Mouse (Mus musculus) embryonic facial prominence, embryonic 14.5 days (tissue): ENCODE results near the gene Ushbp1. TPM values are rescaled to one million over a fixed set of nuclear protein-coding genes. Genes with fewer than 3 reads are reported as not detected.

Experiments
- ATAC-seq: fragments of 200-750 bp; cut with Nextera tagmentation; 2 replicates; pipeline ENCODE4 v1.8.0; 2017; ENCODE audit warnings: low read depth, moderate number of reproducible peaks, moderate TSS enrichment
- DNase-seq: peaks from one replicate; pipeline ENCODE4 v3.0.0-alpha.2; 2015; ENCODE audit warnings: low spot score
- H3K27ac ChIP-seq: fragments of 300-500 bp; sonication (generic); replicated peaks from 2 replicates; pipeline ENCODE4 v1.5.1; 2014; ENCODE audit warnings: low read depth, mild to moderate bottlenecking, low read length, moderate library complexity
- H3K27me3 ChIP-seq: fragments of 300-500 bp; sonication (generic); replicated peaks from 2 replicates; pipeline ENCODE4 v1.6.1; 2014; ENCODE audit warnings: low read length; ENCODE audit not compliant: control insufficient read depth, insufficient read depth
- H3K36me3 ChIP-seq: fragments of 300-500 bp; sonication (generic); 2 replicates; pipeline ENCODE4 v1.6.1; 2014; ENCODE audit warnings: low read length, mixed read lengths; ENCODE audit not compliant: control insufficient read depth, insufficient read depth
- H3K4me1 ChIP-seq: fragments of 300-500 bp; sonication (generic); 2 replicates; pipeline ENCODE4 v1.6.1; 2014; ENCODE audit warnings: antibody characterized with exemption, low read length; ENCODE audit not compliant: control insufficient read depth, insufficient read depth
- H3K4me2 ChIP-seq: fragments of 300-500 bp; sonication (generic); 2 replicates; pipeline ENCODE4 v1.6.1; 2014; ENCODE audit warnings: low read depth, mild to moderate bottlenecking, low read length, moderate library complexity, mixed read lengths
- H3K4me3 ChIP-seq: fragments of 300-500 bp; sonication (generic); 2 replicates; pipeline ENCODE4 v1.5.1; 2014; ENCODE audit warnings: low read depth, mild to moderate bottlenecking, low read length
- H3K9ac ChIP-seq: fragments of 300-500 bp; sonication (generic); 2 replicates; pipeline ENCODE4 v1.6.1; 2014; ENCODE audit warnings: low read depth, mild to moderate bottlenecking, low read length, moderate library complexity, mixed read lengths
- H3K9me3 ChIP-seq: fragments of 300-500 bp; sonication (generic); 2 replicates; pipeline ENCODE4 v1.6.1; 2016; ENCODE audit warnings: low read length; ENCODE audit not compliant: control insufficient read depth
- WGBS: fragments of 180-500 bp; shearing (Covaris S2); extraction: QIAGEN DNeasy Blood & Tissue Kit; methylation state at CpG from one replicate; pipeline ENCODE4 v1.1.7; 2014; 5-methylcytosine and 5-hydroxymethylcytosine counted together
- polyA plus RNA-seq: library from polyadenylated mRNA; unstranded; fragments of >200 nt; fragmentation: Nextera tagmentation; extraction: Ambion mirVana; gene quantifications from 2 replicates; pipeline ENCODE4 v1.2.1, GENCODE M21; 2014

Ushbp1 gene
- polyA plus RNA-seq, 1 experiment from 2014 or later, result 9.4 TPM

GRCm38 (mm10) chr8:71385212-71385835, 10.3 kb downstream of the Ushbp1 start:
- WGBS, result 79% methylated on average over 6 of the region's 12 CpGs
- no peak for DNase-seq

GRCm38 (mm10) chr8:71383860-71384259, 11.7 kb downstream of the Ushbp1 start:
- WGBS, result 36% methylated on average over 3 of the region's 3 CpGs
- no peak overlapping the region for H3K4me3 ChIP-seq
- no peaks in the 10 kb centered on the region for H3K27me3 ChIP-seq
- H3K9me3 ChIP-seq, result no peaks in the 10 kb centered on the region
- H3K4me1 ChIP-seq, result peaks cover 19% of the 10 kb centered on the region
- DNase-seq (no peak), ATAC-seq (no peak)
- H3K27ac ChIP-seq, result no peak overlapping the region
- no peak overlapping the region for H3K9ac ChIP-seq
- no peaks in the 10 kb centered on the region; the same call in 1 of the 2 replicates for H3K36me3 ChIP-seq
- no peak overlapping the region for H3K4me2 ChIP-seq

More at GRCm38 (mm10) chr8:71385212-71385835, 10.3 kb downstream of the Ushbp1 start:
- H3K4me1 ChIP-seq, result peaks cover 5% of the 10 kb centered on the region; the same call in 1 of the 2 replicates
- no peaks in the 10 kb centered on the region for H3K27me3 ChIP-seq
- no peaks in the 10 kb centered on the region for H3K36me3 ChIP-seq
- H3K9ac ChIP-seq, result no peak overlapping the region
- H3K9me3 ChIP-seq, result no peaks in the 10 kb centered on the region
- H3K27ac ChIP-seq, result no peak overlapping the region
- no peak overlapping the region for H3K4me3 ChIP-seq
- no peak overlapping the region for H3K4me2 ChIP-seq
- no peak for ATAC-seq

GRCm38 (mm10) chr8:71383396-71383795, 12.2 kb downstream of the Ushbp1 start:
- no peaks in the 10 kb centered on the region for H3K9me3 ChIP-seq
- no peaks in the 10 kb centered on the region for H3K27me3 ChIP-seq
- H3K9ac ChIP-seq, result no peak overlapping the region
- ATAC-seq, result no peak
- no peak for DNase-seq
- no peak overlapping the region; the same call in 1 of the 2 replicates for H3K27ac ChIP-seq
- 25% methylated on average over 12 of the region's 12 CpGs for WGBS
- no peak overlapping the region for H3K4me3 ChIP-seq
- H3K4me2 ChIP-seq, result no peak overlapping the region
- peaks cover 24% of the 10 kb centered on the region for H3K4me1 ChIP-seq
- H3K36me3 ChIP-seq, result no peaks in the 10 kb centered on the region; the same call in none of the 2 replicates

- Histone ChIP-seq H3K36me3 (peaks cover 11% of the 10 kb centered on the region), H3K9ac (peak overlapping the region; percentile 79), H3K27me3 (no peaks in the 10 kb centered on the region), H3K4me2 (peak overlapping the region; percentile 99), H3K9me3 (no peaks in the 10 kb centered on the region), H3K4me1 (peaks cover 25% of the 10 kb centered on the region), H3K27ac (peak overlapping the region; percentile 88), H3K4me3 (peak overlapping the region; percentile 77)
- WGBS, result 3% methylated on average over 15 of the region's 80 CpGs
- peak; percentile 93 for DNase-seq
- ATAC-seq, result peak; percentile 93
Measured at GRCm38 (mm10) chr8:71381971-71382961, 13.3 kb downstream of the Ushbp1 start.

GRCm38 (mm10) chr8:71381421-71381970, 14.1 kb downstream of the Ushbp1 start, which contains the start of gene Nr2f6:
Gene Nr2f6 (minus strand): TSS chr8:71381960.
- H3K9ac ChIP-seq, result peak within 1 kb of the TSS; percentile 79
- ATAC-seq, result peak; percentile 44
- peak within 1 kb of the TSS; percentile 99 for H3K4me2 ChIP-seq
- 0% methylated on average over 20 of the region's 89 CpGs for WGBS
- peaks cover 27% of the 10 kb centered on the region for H3K4me1 ChIP-seq
- H3K4me3 ChIP-seq, result peak within 1 kb of the TSS; percentile 77
- H3K27me3 ChIP-seq, result no peaks in the 10 kb centered on the region
- H3K9me3 ChIP-seq, result no peaks in the 10 kb centered on the region
- peaks cover 14% of the 10 kb centered on the region for H3K36me3 ChIP-seq
- DNase-seq, result peak; percentile 75
- peak within 1 kb of the TSS; percentile 88 for H3K27ac ChIP-seq

GRCm38 (mm10) chr8:71380178-71381171, 15.1 kb downstream of the Ushbp1 start:
- no peak for DNase-seq
- Histone ChIP-seq H3K4me2 (peak overlapping the region; percentile 99), H3K27me3 (no peaks in the 10 kb centered on the region), H3K4me1 (peaks cover 37% of the 10 kb centered on the region), H3K4me3 (peak overlapping the region; percentile 77), H3K36me3 (peaks cover 18% of the 10 kb centered on the region), H3K9me3 (no peaks in the 10 kb centered on the region), H3K27ac (peak overlapping the region; percentile 88), H3K9ac (peak overlapping the region; percentile 79)
- ATAC-seq, result no peak
- WGBS, result 2% methylated on average over 43 of the region's 72 CpGs

GRCm38 (mm10) chr8:71379512-71380075, 16.0 kb downstream of the Ushbp1 start:
- 48% methylated on average over 3 of the region's 3 CpGs for WGBS
- no peak for DNase-seq
- peaks cover 38% of the 10 kb centered on the region for H3K4me1 ChIP-seq
- peak overlapping the region; percentile 79 for H3K9ac ChIP-seq
- peak overlapping the region; percentile 99 for H3K4me2 ChIP-seq
- H3K4me3 ChIP-seq, result peak overlapping the region; percentile 77
- H3K9me3 ChIP-seq, result no peaks in the 10 kb centered on the region
- H3K36me3 ChIP-seq, result peaks cover 27% of the 10 kb centered on the region
- ATAC-seq, result no peak
- no peaks in the 10 kb centered on the region for H3K27me3 ChIP-seq
- no peak overlapping the region for H3K27ac ChIP-seq
